Mouse (Mus musculus) embryonic fibroblast, embryonic 13.5 days (primary cell): ENCODE measurements around the gene Borcs6. TPM values are rescaled to one million over a fixed set of nuclear protein-coding genes. Genes with fewer than 3 reads are reported as not detected.

Source experiments
- H3K27ac ChIP-seq: 2 replicates; pipeline ENCODE4 v1.5.1; 2012; ENCODE audit warnings: low read length, control low read depth, inconsistent platforms; ENCODE audit not compliant: insufficient read depth
- H3K4me1 ChIP-seq: 2 replicates; pipeline ENCODE4 v1.6.1; 2011; ENCODE audit warnings: low read length; ENCODE audit not compliant: control insufficient read depth, insufficient read depth
- H3K4me3 ChIP-seq: 2 replicates; pipeline ENCODE4 v1.5.1; 2011; ENCODE audit warnings: mild to moderate bottlenecking, control low read depth, low read length; ENCODE audit not compliant: insufficient read depth
- CTCF ChIP-seq: IDR thresholded peaks from 2 replicates; pipeline ENCODE4 v1.5.1; 2011; ENCODE audit warnings: mild to moderate bottlenecking, control low read depth, low read length, moderate library complexity, borderline replicate concordance; ENCODE audit not compliant: insufficient read depth
- POLR2A ChIP-seq: IDR thresholded peaks from 2 replicates; pipeline ENCODE4 v1.6.1; 2011; ENCODE audit warnings: low read depth, mild to moderate bottlenecking, control low read depth, low read length, moderate library complexity
- polyA plus RNA-seq: library from polyadenylated mRNA; stranded (reverse); fragments of >200 nt; gene quantifications from 2 replicates; pipeline ENCODE4 v1.2.4, GENCODE M21; 2011; ENCODE audit warnings: low read depth; ENCODE audit not compliant: missing spikeins, insufficient read length

The Borcs6 gene
- polyA plus RNA-seq, 1 experiment = 9.7 TPM

DNA sequence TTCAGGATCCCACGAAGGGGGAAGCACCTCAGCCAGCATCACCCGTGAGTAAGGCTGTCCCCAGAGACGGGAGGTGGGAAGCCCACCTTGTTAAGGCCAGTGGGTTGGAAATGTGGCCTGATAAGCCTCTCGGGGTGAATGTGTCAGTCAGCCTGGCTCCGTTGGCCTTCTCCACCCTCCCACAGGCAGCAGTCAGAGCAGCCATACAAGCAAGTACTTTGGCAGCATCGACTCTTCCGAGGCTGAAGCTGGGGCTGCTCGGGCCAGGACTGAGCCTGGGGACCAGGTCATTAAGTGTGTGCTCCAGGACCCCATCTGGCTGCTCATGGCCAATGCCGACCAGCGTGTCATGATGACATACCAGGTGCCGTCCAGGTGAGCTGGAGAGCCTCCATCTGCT, 48.2 kb downstream of the Borcs6 start:
- TF ChIP-seq POLR2A (no peak), CTCF (no peak)
- Histone ChIP-seq H3K4me3 (no peak overlapping the region), H3K27ac (no peak overlapping the region), H3K4me1 (0 out of 2 replicates have a peak, but pooled peaks cover 4% of the 10 kb centered on the region)

DNA sequence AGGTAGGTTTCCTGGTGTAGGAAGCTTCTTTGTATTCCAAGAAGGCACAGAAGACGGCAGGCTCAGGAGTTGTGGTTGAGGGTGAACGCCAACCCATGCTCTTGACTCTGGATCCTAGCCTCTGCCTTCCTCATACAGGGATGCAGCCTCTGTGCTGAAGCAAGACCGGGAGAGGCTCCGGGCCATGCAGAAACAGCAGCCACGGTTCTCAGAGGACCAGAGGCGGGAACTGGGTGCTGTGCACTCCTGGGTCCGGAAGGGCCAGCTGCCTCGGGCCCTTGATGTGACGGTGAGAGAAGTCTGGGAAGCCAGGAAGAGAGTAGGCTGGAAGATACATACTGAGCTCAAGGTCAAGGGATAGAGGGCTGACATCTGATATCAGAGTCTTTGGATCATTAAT, 48.7 kb downstream of the Borcs6 start:
- Histone ChIP-seq H3K27ac (no peak overlapping the region), H3K4me1 (0 out of 2 replicates have a peak, but pooled peaks cover 4% of the 10 kb centered on the region), H3K4me3 (no peak overlapping the region)
- no peak for TF ChIP-seq CTCF
- TF ChIP-seq POLR2A = no peak

DNA sequence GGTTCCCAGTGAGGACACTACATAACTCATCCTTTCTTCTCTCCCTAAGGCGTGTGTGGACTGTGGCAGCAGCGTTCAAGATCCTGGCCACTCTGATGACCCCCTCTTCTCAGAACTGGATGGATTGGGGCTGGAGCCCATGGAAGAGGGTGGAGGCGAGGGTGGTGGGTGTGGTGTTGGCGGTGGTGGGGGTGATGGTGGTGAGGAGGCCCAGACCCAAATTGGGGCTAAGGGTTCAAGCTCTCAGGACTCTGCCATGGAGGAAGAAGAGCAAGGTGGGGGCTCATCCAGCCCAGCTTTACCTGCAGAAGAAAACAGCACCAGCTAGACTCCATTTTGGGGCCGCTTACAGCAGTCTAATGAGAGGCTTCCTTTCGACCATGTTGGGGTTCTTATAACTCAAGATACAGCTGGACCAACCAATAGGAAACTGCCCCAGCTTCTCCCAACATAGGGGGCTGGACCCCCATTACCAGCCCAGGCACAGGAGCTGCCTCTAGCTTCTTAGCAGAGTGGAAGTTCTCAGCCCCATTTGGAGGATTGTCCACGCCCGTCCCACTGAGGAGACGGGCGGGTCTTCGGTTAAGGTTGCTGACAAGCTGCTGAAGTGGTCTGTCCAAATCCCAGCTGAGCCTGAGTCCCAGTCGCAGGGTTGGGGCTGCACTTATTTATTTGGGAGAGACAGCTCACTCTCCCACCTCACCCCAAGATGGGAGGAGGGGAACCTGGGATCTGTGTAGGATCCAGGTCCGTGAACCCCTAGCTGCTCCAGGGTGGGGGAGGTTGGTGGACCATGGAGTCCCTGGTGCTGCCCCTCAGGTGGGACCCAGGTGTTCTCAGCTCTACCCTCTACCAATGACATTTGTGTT, 49.7 kb downstream of the Borcs6 start:
- Histone ChIP-seq H3K4me3 (no peak overlapping the region), H3K27ac (no peak overlapping the region)

DNA sequence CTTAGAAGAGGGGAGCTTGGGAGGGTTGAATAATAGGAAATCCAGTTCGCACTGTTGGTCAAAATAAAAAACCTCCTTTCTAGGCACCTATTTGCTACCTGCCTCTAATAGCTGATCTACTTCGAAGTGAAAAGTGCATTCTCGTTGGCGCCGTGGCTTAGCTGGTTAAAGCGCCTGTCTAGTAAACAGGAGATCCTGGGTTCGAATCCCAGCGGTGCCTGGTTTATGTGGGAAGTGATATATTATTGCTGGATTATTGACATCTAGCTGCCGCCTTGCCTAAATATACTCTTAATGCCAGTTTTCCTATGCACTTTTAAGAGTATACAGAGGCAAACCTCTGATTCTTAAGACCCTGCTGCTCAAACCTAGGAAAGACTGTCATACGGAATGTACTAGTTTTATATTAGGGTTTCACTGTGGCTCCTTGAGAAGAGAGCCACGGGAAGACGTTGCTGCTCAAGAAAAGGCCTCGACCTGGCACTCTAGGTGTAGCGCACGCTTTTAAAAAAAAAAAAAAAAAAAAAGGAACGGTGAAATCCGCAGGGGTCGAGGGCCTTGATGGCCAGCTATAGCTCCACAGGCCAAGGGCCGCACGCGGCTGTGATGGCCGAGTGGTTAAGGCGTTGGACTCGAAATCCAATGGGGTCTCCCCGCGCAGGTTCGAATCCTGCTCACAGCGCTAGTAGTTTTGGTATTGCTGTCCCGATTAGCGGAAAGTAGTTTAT, 51.0 kb downstream of the Borcs6 start:
- peak; percentile 59 for TF ChIP-seq POLR2A
- TF ChIP-seq CTCF = no peak
- no peak overlapping the region; the same call in 1 of the 2 replicates for H3K27ac ChIP-seq
- H3K4me3 ChIP-seq = peak overlapping the region; percentile 59
- H3K4me1 ChIP-seq = 0 out of 2 replicates have a peak, but pooled peaks cover 4% of the 10 kb centered on the region

More for the DNA sequence above, 49.7 kb downstream of the Borcs6 start:
- 0 out of 2 replicates have a peak, but pooled peaks cover 4% of the 10 kb centered on the region for H3K4me1 ChIP-seq
- no peak for TF ChIP-seq POLR2A
- no peak for TF ChIP-seq CTCF

Other genes with a start within 250 kb of the Borcs6 start
- gene Ndel1, start 187.9 kb upstream of the Borcs6 start, polyA plus RNA-seq = 107 and 122 TPM in 2 replicates
- gene Rnf222, start 171.2 kb upstream of the Borcs6 start, polyA plus RNA-seq = not detected in 2 replicates
- 3,230 and 3,899 TPM in 2 replicates for gene Rpl26, start 158.1 kb upstream of the Borcs6 start, polyA plus RNA-seq
- not detected in 2 replicates for gene Odf4, start 132.6 kb upstream of the Borcs6 start, polyA plus RNA-seq
- gene Arhgef15, start 102.2 kb upstream of the Borcs6 start, polyA plus RNA-seq = 0.55 and 1.4 TPM in 2 replicates
- 4.9 and 5.7 TPM in 2 replicates for gene Slc25a35, start 91.6 kb upstream of the Borcs6 start, polyA plus RNA-seq
- gene Rangrf, start 84.5 kb upstream of the Borcs6 start, polyA plus RNA-seq = 35.4 and 38.2 TPM in 2 replicates
- 16.6 and 22.7 TPM in 2 replicates for gene Pfas, start 51.3 kb upstream of the Borcs6 start, polyA plus RNA-seq
- 43.2 and 44.2 TPM in 2 replicates for gene Ctc1, start 43.8 kb upstream of the Borcs6 start, polyA plus RNA-seq
- 31.5 and 44.0 TPM in 2 replicates for gene Aurkb, start 14.1 kb upstream of the Borcs6 start, polyA plus RNA-seq
- gene Tmem107, start 11.1 kb downstream of the Borcs6 start, polyA plus RNA-seq = 14.0 and 17.6 TPM in 2 replicates
- gene Vamp2, start 28.8 kb downstream of the Borcs6 start, polyA plus RNA-seq = 51.1 and 58.3 TPM in 2 replicates
- gene Per1, start 35.5 kb downstream of the Borcs6 start, polyA plus RNA-seq = 23.1 and 30.9 TPM in 2 replicates
- not detected in 2 replicates for gene Hes7, start 60.7 kb downstream of the Borcs6 start, polyA plus RNA-seq
- 0.88 and 1.1 TPM in 2 replicates for gene 9130213A22Rik, start 62.9 kb downstream of the Borcs6 start, polyA plus RNA-seq
- 0.27 TPM in 1 of 2 replicates, not detected in the other for gene Aloxe3, start 66.2 kb downstream of the Borcs6 start, polyA plus RNA-seq
- gene Alox12b, start 97.3 kb downstream of the Borcs6 start, polyA plus RNA-seq = not detected in 2 replicates
- gene Alox8, start 138.1 kb downstream of the Borcs6 start, polyA plus RNA-seq = not detected in 2 replicates
- 0.12 TPM in 1 of 2 replicates, not detected in the other for gene Gucy2e, start 177.3 kb downstream of the Borcs6 start, polyA plus RNA-seq